Mouse (Mus musculus) midbrain, embryonic 14.5 days (tissue): ENCODE measurements around the gene Plekhm3. TPM values are rescaled to one million over a fixed set of nuclear protein-coding genes. Genes with fewer than 3 reads are reported as not detected.

Experiments used
- ATAC-seq: fragments of 200-750 bp; cut with Nextera tagmentation; 2 replicates; pipeline ENCODE4 v1.8.0; 2017; ENCODE audit warnings: moderate number of reproducible peaks, moderate library complexity; ENCODE audit not compliant: low FRiP score, low TSS enrichment
- DNase-seq: peaks from one replicate; pipeline ENCODE4 v3.0.0-alpha.2; 2015
- H3K27ac ChIP-seq: fragments of 300-500 bp; sonication (generic); replicated peaks from 2 replicates; pipeline ENCODE4 v1.5.1; 2014; ENCODE audit warnings: mild to moderate bottlenecking, low read depth, low read length, moderate library complexity
- H3K27me3 ChIP-seq: fragments of 300-500 bp; sonication (generic); 2 replicates; pipeline ENCODE4 v1.6.1; 2014; ENCODE audit warnings: low read length, control low read depth, mixed read lengths; ENCODE audit not compliant: control insufficient read depth, insufficient read depth
- H3K36me3 ChIP-seq: fragments of 300-500 bp; sonication (generic); 2 replicates; pipeline ENCODE4 v1.6.1; 2014; ENCODE audit warnings: low read length, control low read depth; ENCODE audit not compliant: control insufficient read depth, insufficient read depth
- H3K4me1 ChIP-seq: fragments of 300-500 bp; sonication (generic); 2 replicates; pipeline ENCODE4 v1.6.1; 2014; ENCODE audit warnings: mild to moderate bottlenecking, antibody characterized with exemption, low read length, control low read depth; ENCODE audit not compliant: control insufficient read depth, insufficient read depth
- H3K4me2 ChIP-seq: fragments of 300-500 bp; sonication (generic); 2 replicates; pipeline ENCODE4 v1.6.1; 2014; ENCODE audit warnings: mild to moderate bottlenecking, low read length, moderate library complexity
- H3K4me3 ChIP-seq: fragments of 300-500 bp; sonication (generic); replicated peaks from 2 replicates; pipeline ENCODE4 v1.5.1; 2014; ENCODE audit warnings: low read depth, low read length
- H3K9ac ChIP-seq: fragments of 300-500 bp; sonication (generic); replicated peaks from 2 replicates; pipeline ENCODE4 v1.6.1; 2014; ENCODE audit warnings: mild to moderate bottlenecking, low read length, moderate library complexity
- H3K9me3 ChIP-seq: fragments of 300-500 bp; sonication (generic); 2 replicates; pipeline ENCODE4 v1.6.1; 2016; ENCODE audit warnings: low read length, control low read depth, mixed read lengths; ENCODE audit not compliant: control insufficient read depth
- WGBS: fragments of 180-500 bp; shearing (Covaris S2); extraction: QIAGEN DNeasy Blood & Tissue Kit; methylation state at CpG from one replicate; pipeline ENCODE4 v1.1.7; 2014; 5-methylcytosine and 5-hydroxymethylcytosine counted together
- polyA plus RNA-seq: library from polyadenylated mRNA; unstranded; fragments of >200 nt; fragmentation: Nextera tagmentation; extraction: Ambion mirVana; gene quantifications from 2 replicates; pipeline ENCODE4 v1.2.1, GENCODE M21; 2014

The Plekhm3 gene
- polyA plus RNA-seq, 1 experiment from 2014 or later: 11.7 TPM

- Histone ChIP-seq H3K27ac (no peak overlapping the region), H3K4me1 (no peaks in the 10 kb centered on the region), H3K4me3 (no peak overlapping the region), H3K9me3 (no peaks in the 10 kb centered on the region), H3K27me3 (no peaks in the 10 kb centered on the region), H3K4me2 (no peak overlapping the region), H3K36me3 (peaks cover 15% of the 10 kb centered on the region), H3K9ac (no peak overlapping the region)
- 95% methylated on average over 7 of the region's 7 CpGs for WGBS
- DNase-seq (no peak), ATAC-seq (no peak)
Measured at GRCm38 (mm10) chr1:64938907-64939306, 17.7 kb downstream of the Plekhm3 start.

GRCm38 (mm10) chr1:64937692-64938091 is 18.9 kb downstream of the Plekhm3 start:
- Histone ChIP-seq H3K9ac (no peak overlapping the region), H3K4me1 (no peaks in the 10 kb centered on the region), H3K27ac (no peak overlapping the region), H3K9me3 (no peaks in the 10 kb centered on the region), H3K4me2 (no peak overlapping the region), H3K4me3 (no peak overlapping the region), H3K27me3 (no peaks in the 10 kb centered on the region), H3K36me3 (peaks cover 15% of the 10 kb centered on the region)
- DNase-seq: no peak
- 96% methylated on average over 10 of the region's 10 CpGs for WGBS
- ATAC-seq: no peak

- no peak overlapping the region for H3K4me3 ChIP-seq
- no peaks in the 10 kb centered on the region for H3K9me3 ChIP-seq
- no peaks in the 10 kb centered on the region for H3K4me1 ChIP-seq
- no peak overlapping the region for H3K27ac ChIP-seq
- no peak overlapping the region for H3K9ac ChIP-seq
- 98% methylated on average over 1 of the region's 1 CpGs for WGBS
- H3K36me3 ChIP-seq: peaks cover 11% of the 10 kb centered on the region
- DNase-seq (no peak), ATAC-seq (no peak)
- no peak overlapping the region for H3K4me2 ChIP-seq
- H3K27me3 ChIP-seq: no peaks in the 10 kb centered on the region
Measured at GRCm38 (mm10) chr1:64932921-64933320, 23.7 kb downstream of the Plekhm3 start.

- DNase-seq (no peak), ATAC-seq (no peak)
- no peaks in the 10 kb centered on the region for H3K36me3 ChIP-seq
- no peak overlapping the region for H3K9ac ChIP-seq
- 76% methylated on average over 6 of the region's 6 CpGs for WGBS
- H3K4me3 ChIP-seq: no peak overlapping the region
- no peak overlapping the region for H3K27ac ChIP-seq
- no peaks in the 10 kb centered on the region for H3K9me3 ChIP-seq
- no peaks in the 10 kb centered on the region for H3K4me1 ChIP-seq
- no peaks in the 10 kb centered on the region for H3K27me3 ChIP-seq
- no peak overlapping the region for H3K4me2 ChIP-seq
Measured at GRCm38 (mm10) chr1:64930124-64930523, 26.5 kb downstream of the Plekhm3 start.

- H3K4me1 ChIP-seq: no peaks in the 10 kb centered on the region
- no peak for DNase-seq
- WGBS: 88% methylated on average over 4 of the region's 4 CpGs
Measured at GRCm38 (mm10) chr1:64929673-64930072, 27.0 kb downstream of the Plekhm3 start.

GRCm38 (mm10) chr1:64928542-64928941 is 28.1 kb downstream of the Plekhm3 start:
- no peaks in the 10 kb centered on the region for H3K4me1 ChIP-seq
- no peaks in the 10 kb centered on the region for H3K36me3 ChIP-seq
- H3K9me3 ChIP-seq: no peaks in the 10 kb centered on the region
- H3K27me3 ChIP-seq: no peaks in the 10 kb centered on the region
- no peak overlapping the region for H3K27ac ChIP-seq
- ATAC-seq (no peak), DNase-seq (no peak)
- H3K4me3 ChIP-seq: no peak overlapping the region
- H3K4me2 ChIP-seq: no peak overlapping the region
- H3K9ac ChIP-seq: no peak overlapping the region
- 93% methylated on average over 3 of the region's 3 CpGs for WGBS

More at GRCm38 (mm10) chr1:64929673-64930072, 27.0 kb downstream of the Plekhm3 start:
- Histone ChIP-seq H3K9me3 (no peaks in the 10 kb centered on the region), H3K27me3 (no peaks in the 10 kb centered on the region), H3K4me2 (no peak overlapping the region), H3K27ac (no peak overlapping the region), H3K4me3 (no peak overlapping the region), H3K36me3 (no peaks in the 10 kb centered on the region), H3K9ac (no peak overlapping the region)
- no peak for ATAC-seq

GRCm38 (mm10) chr1:64927437-64928274 is 29.0 kb downstream of the Plekhm3 start:
- WGBS: 94% methylated on average over 15 of the region's 15 CpGs
- Histone ChIP-seq H3K27ac (no peak overlapping the region), H3K4me1 (no peaks in the 10 kb centered on the region), H3K4me2 (no peak overlapping the region), H3K9ac (no peak overlapping the region), H3K9me3 (no peaks in the 10 kb centered on the region), H3K27me3 (no peaks in the 10 kb centered on the region), H3K36me3 (no peaks in the 10 kb centered on the region), H3K4me3 (no peak overlapping the region)
- DNase-seq (no peak), ATAC-seq (no peak)

- Histone ChIP-seq H3K4me3 (no peak overlapping the region), H3K36me3 (peaks cover 15% of the 10 kb centered on the region), H3K4me2 (no peak overlapping the region), H3K4me1 (no peaks in the 10 kb centered on the region), H3K9me3 (no peaks in the 10 kb centered on the region), H3K9ac (no peak overlapping the region), H3K27me3 (no peaks in the 10 kb centered on the region), H3K27ac (no peak overlapping the region)
- WGBS: 91% methylated on average over 3 of the region's 3 CpGs
- DNase-seq (no peak), ATAC-seq (no peak)
Measured at GRCm38 (mm10) chr1:64925594-64925993, 31.0 kb downstream of the Plekhm3 start.

GRCm38 (mm10) chr1:64924283-64924682 is 32.3 kb downstream of the Plekhm3 start:
- Histone ChIP-seq H3K27ac (no peak overlapping the region), H3K36me3 (peaks cover 15% of the 10 kb centered on the region), H3K9me3 (no peaks in the 10 kb centered on the region), H3K27me3 (no peaks in the 10 kb centered on the region), H3K9ac (no peak overlapping the region), H3K4me3 (no peak overlapping the region), H3K4me2 (no peak overlapping the region), H3K4me1 (no peaks in the 10 kb centered on the region)
- WGBS: 74% methylated on average over 12 of the region's 12 CpGs
- DNase-seq (no peak), ATAC-seq (no peak; the same call in 1 of the 2 replicates)
